Mouse (Mus musculus) embryonic fibroblast, embryonic 13.5 days (primary cell): ENCODE measurements around the gene Sh2d3c. TPM values are rescaled to one million over a fixed set of nuclear protein-coding genes. Genes with fewer than 3 reads are reported as not detected.
A peak's percentile ranks its signal among the peaks of the same experiment; 100 is the strongest.

Source experiments
- H3K27ac ChIP-seq: 2 replicates; pipeline ENCODE4 v1.5.1; 2012; ENCODE audit warnings: low read length, control low read depth, inconsistent platforms; ENCODE audit not compliant: insufficient read depth
- H3K4me1 ChIP-seq: 2 replicates; pipeline ENCODE4 v1.6.1; 2011; ENCODE audit warnings: low read length; ENCODE audit not compliant: control insufficient read depth, insufficient read depth
- H3K4me3 ChIP-seq: 2 replicates; pipeline ENCODE4 v1.5.1; 2011; ENCODE audit warnings: mild to moderate bottlenecking, control low read depth, low read length; ENCODE audit not compliant: insufficient read depth
- CTCF ChIP-seq: IDR thresholded peaks from 2 replicates; pipeline ENCODE4 v1.5.1; 2011; ENCODE audit warnings: mild to moderate bottlenecking, control low read depth, low read length, moderate library complexity, borderline replicate concordance; ENCODE audit not compliant: insufficient read depth
- POLR2A ChIP-seq: IDR thresholded peaks from 2 replicates; pipeline ENCODE4 v1.6.1; 2011; ENCODE audit warnings: low read depth, mild to moderate bottlenecking, control low read depth, low read length, moderate library complexity
- polyA plus RNA-seq: library from polyadenylated mRNA; stranded (reverse); fragments of >200 nt; gene quantifications from 2 replicates; pipeline ENCODE4 v1.2.4, GENCODE M21; 2011; ENCODE audit warnings: low read depth; ENCODE audit not compliant: missing spikeins, insufficient read length

The Sh2d3c gene
- polyA plus RNA-seq, 1 experiment: 2.6 TPM

GRCm38 (mm10) chr2:32694691-32695090 lies 26.2 kb upstream of the Sh2d3c start:
- Histone ChIP-seq H3K4me3 (no peak overlapping the region), H3K27ac (no peak overlapping the region; the same call in 1 of the 2 replicates), H3K4me1 (peaks cover 2% of the 10 kb centered on the region; the same call in 1 of the 2 replicates)
- TF ChIP-seq CTCF: no peak
- TF ChIP-seq POLR2A: no peak

- Histone ChIP-seq H3K4me3 (no peak overlapping the region), H3K4me1 (no peaks in the 10 kb centered on the region), H3K27ac (no peak overlapping the region)
- no peak for TF ChIP-seq CTCF
- no peak for TF ChIP-seq POLR2A
Observed at GRCm38 (mm10) chr2:32699680-32700079, 21.2 kb upstream of the Sh2d3c start.

GRCm38 (mm10) chr2:32700966-32701743 lies 19.7 kb upstream of the Sh2d3c start:
- TF ChIP-seq POLR2A (no peak), CTCF (no peak)
- H3K4me3 ChIP-seq: no peak overlapping the region
- H3K4me1 ChIP-seq: no peaks in the 10 kb centered on the region
- H3K27ac ChIP-seq: no peak overlapping the region

- no peak overlapping the region for H3K27ac ChIP-seq
- H3K4me3 ChIP-seq: no peak overlapping the region
- TF ChIP-seq POLR2A (no peak), CTCF (no peak)
- H3K4me1 ChIP-seq: no peaks in the 10 kb centered on the region
Observed at GRCm38 (mm10) chr2:32703046-32703445, 17.8 kb upstream of the Sh2d3c start.

GRCm38 (mm10) chr2:32704021-32704421 lies 16.8 kb upstream of the Sh2d3c start, which contains the start of gene Fpgs:
Fpgs (minus strand) TSS chr2:32704145.
- Histone ChIP-seq H3K4me3 (no peak within 1 kb of the TSS), H3K27ac (no peak within 1 kb of the TSS), H3K4me1 (no peaks in the 10 kb centered on the region)
- TF ChIP-seq CTCF: no peak
- no peak for TF ChIP-seq POLR2A

GRCm38 (mm10) chr2:32705018-32705417 lies 15.8 kb upstream of the Sh2d3c start:
- H3K4me3 ChIP-seq: no peak overlapping the region
- no peak overlapping the region for H3K27ac ChIP-seq
- H3K4me1 ChIP-seq: no peaks in the 10 kb centered on the region
- TF ChIP-seq POLR2A (no peak), CTCF (no peak)

GRCm38 (mm10) chr2:32706971-32707370 lies 13.9 kb upstream of the Sh2d3c start:
- Histone ChIP-seq H3K4me1 (peaks cover 4% of the 10 kb centered on the region; the same call in 1 of the 2 replicates), H3K4me3 (no peak overlapping the region), H3K27ac (no peak overlapping the region)
- no peak for TF ChIP-seq CTCF
- TF ChIP-seq POLR2A: no peak

- H3K4me1 ChIP-seq: peaks cover 4% of the 10 kb centered on the region; the same call in 1 of the 2 replicates
- no peak overlapping the region for H3K27ac ChIP-seq
- no peak overlapping the region for H3K4me3 ChIP-seq
- TF ChIP-seq CTCF (peak; percentile 48; the same call in 1 of the 2 replicates), POLR2A (no peak)
Observed at GRCm38 (mm10) chr2:32708643-32709042, 12.2 kb upstream of the Sh2d3c start.

GRCm38 (mm10) chr2:32709521-32710137 lies 11.2 kb upstream of the Sh2d3c start:
- no peak overlapping the region for H3K27ac ChIP-seq
- TF ChIP-seq POLR2A (no peak), CTCF (no peak)

GRCm38 (mm10) chr2:32710425-32710824 lies 10.4 kb upstream of the Sh2d3c start:
- H3K27ac ChIP-seq: no peak overlapping the region
- H3K4me1 ChIP-seq: peaks cover 17% of the 10 kb centered on the region; the same call in 1 of the 2 replicates
- H3K4me3 ChIP-seq: no peak overlapping the region
- TF ChIP-seq CTCF: no peak
- no peak for TF ChIP-seq POLR2A

More at GRCm38 (mm10) chr2:32709521-32710137, 11.2 kb upstream of the Sh2d3c start:
- Histone ChIP-seq H3K4me1 (peaks cover 13% of the 10 kb centered on the region; the same call in 1 of the 2 replicates), H3K4me3 (no peak overlapping the region)
